Mouse (Mus musculus): Measurements from ENCODE around the gene Gm28308. TPM values are rescaled to one million over a fixed set of nuclear protein-coding genes. Genes with fewer than 3 reads are reported as not detected.

The Gm28308 gene
- polyA plus RNA-seq, 1 experiment, result 2.0 TPM

DNA sequence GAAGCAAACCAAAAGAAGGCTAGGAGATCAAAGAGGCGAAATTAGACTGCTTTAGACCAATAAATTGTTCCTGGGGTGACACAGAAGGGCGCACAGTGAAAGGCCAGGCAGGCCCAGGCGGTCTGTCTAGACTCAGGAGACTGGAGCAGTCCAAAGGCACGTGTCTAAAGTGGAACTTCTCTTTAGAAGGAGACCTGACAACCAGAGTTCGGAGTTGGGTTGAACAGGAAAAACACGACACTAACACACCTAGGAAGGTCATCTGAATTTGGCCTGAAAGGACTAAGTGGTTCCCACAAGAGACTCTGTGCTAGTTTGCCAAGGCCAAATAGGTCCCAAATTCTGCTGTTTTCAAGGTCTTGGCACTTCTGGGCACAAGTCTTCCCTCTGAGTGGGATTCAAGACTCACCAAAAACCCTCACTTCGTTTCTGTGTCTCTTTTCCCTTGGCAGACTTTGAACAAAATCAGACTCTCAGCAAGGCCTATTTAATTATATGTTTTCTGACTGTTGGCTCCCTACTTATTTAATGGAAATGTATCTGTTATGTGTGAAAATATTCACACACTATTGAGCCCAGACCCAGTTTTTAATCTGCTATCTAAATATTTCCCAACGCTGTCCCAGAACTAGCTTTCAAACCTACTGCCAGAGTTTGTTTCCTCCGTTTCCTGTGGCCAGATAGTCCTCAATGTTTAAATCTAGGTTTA is 6.2 kb upstream of the Gm28308 start:
- no peak for DNase-seq (ENCODE audit: low read depth)

DNA sequence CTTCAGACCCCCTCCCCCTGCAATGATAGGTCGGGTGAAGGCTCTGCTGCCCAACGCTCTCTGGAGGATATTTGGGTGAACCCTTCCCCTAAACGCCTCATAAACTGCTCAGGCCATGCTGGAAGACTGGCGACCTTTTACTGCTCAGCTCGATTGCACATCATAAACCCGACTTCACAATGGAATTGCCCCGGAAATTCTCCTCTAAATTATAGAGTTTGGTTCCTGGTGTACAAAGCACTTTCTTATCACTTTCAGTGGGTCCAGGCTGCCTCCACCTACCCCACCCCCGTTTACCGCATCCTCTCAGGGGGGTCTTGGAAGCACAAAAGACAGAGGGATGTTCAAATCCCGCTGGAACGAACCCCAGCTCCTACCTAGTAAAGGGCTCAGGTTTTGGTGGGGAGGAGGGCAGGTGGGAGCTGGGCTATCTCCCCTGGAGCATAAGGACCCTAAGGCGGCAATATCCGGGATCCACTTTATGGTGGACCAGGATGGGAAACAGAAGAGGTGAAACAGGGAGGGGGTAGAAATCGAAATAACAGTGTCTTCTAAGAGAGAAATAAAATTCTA is 5.6 kb upstream of the Gm28308 start:
- DNase-seq (ENCODE audit: low read depth), result no peak

DNA sequence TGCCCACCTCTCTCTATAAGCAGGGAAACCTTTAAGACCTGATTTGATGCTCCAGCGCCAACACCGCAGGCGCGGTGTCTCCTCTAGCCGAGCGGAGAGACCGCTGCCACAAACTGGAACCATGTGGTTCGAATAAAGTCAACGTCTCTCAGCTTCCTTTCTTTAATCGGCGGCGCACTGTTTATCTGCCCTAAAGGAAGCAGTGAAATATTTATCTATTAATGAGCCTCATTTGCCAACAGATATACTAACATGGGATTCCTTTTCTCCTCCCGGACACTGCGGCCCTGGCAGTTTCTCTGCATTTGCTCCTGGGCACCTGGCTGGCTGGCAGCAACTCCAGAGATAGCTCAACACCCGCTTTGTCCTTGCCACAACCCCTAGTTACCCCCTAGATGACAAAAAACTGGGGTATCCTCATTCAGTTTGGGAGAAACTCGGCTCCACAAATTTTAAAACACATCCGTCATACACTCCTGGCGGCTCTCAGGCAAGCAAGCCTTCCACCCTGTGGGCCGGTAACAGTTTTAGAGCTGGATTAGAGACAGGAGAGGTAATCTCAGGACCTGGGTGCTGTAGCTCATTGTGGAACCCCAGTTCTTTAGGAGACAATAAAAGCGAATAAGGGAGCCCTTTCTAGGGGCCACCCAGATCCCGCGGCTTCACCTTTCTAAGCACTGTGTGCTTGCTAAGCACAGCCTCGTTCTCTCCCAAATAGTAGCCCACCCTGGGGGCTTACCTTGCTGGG is 4.9 kb upstream of the Gm28308 start:
- DNase-seq (ENCODE audit: low read depth), result no peak

DNA sequence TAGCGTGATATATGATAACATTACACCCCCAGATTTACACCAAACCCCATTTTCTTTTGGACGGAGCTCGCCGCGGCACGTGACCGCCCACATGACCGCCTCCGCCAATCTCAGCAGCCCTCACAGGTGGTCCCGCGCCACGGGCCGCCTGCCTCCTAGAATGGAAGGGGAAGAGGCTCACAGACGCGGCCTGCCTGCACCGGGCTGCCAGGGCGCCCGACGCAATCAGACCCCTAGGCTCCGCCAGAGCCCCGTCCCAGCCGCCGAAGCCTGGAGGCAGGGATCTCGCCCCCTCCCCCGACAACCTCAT is 4.3 kb upstream of the Gm28308 start:
- DNase-seq (ENCODE audit: low read depth), result no peak

DNA sequence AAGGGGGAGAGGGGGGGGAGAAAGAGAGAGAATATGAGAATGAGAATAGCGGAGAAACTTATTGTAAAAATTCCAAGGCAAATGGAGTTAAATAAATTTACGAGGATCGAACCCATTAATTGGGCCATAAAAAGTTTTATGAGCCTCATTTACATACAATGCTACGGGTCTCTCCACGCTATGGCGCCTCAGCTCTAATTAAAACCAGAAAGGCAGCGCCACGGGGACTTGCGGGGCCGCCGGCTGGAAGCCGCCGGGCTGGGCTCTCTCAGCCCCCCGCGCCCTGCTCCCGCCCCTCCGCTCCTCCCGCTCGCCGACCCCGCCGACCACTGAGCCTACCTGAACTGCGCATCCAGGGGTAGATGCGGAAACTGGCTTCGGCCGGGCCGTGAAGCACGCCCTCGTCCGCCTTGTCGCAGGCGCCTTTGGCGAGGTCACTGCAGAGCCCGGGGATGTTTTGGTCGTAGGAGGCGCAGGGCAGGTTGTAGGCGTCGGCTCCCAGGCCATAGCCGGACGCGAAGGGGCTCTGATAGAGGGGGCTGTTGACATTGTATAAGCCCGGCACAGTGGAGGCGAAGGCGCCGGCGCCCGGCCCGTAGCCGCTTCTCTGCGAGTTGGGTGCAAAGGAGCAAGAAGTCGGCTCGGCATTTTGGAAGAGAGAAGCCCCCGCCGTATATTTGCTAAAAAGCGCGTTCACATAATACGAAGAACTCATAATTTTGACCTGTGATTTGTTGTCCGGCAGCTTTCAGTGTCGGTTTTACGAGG is 3.7 kb upstream of the Gm28308 start:
- DNase-seq (ENCODE audit: low read depth), result no peak

DNA sequence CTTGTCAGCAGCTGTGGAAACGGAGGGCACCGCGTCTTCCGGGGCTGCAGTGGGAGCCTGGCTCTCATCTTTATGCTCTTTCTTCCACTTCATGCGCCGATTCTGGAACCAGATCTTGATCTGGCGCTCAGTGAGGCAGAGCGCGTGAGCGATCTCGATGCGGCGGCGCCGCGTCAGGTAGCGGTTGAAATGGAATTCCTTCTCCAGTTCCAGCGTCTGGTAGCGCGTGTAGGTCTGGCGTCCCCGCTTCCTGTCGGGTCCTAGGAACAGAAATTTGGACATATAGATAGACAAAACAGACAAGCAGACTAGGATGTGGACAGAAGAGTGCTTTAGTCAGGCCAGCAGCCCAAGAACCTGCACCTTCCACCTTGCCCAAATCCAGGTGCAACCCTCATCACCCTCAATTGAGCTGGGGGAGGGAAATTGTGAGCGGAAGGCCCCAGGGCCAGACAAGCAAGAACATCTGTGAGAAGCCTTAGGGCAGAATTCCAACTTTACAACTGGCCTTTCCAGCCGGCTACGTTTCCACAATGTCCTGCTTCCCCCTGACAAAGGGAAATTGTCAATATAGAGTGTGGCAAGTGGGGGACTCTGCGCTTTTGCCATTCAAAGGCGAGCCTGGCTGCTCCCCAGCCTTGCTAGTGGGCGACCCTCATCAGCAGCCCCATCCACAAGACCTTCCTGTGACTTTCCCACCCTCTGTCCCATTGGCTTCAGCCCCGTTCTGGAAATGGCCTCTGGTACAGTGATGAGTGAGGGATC is 2.8 kb upstream of the Gm28308 start:
- DNase-seq (ENCODE audit: low read depth), result no peak

DNA sequence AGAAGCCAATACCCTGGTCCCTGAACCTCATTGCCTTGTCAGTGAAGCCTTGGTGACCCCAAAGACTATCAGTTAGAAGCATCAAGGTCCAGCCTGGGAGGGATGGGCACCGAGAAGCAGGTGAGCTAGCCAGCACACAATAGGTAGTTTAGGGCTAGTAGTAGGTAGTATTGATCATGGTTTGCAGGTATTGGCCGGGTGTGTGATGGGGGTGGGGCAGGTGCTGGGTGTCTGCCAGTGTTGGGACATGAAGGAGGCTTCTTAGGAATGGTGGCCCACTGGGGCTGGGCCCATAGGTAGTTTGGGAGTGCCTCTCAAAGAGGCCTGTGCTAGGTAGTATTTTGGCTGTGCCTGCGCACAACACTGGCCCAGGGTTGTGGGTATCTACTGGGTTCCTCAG is 1.9 kb upstream of the Gm28308 start:
- DNase-seq (ENCODE audit: low read depth), result no peak

DNA sequence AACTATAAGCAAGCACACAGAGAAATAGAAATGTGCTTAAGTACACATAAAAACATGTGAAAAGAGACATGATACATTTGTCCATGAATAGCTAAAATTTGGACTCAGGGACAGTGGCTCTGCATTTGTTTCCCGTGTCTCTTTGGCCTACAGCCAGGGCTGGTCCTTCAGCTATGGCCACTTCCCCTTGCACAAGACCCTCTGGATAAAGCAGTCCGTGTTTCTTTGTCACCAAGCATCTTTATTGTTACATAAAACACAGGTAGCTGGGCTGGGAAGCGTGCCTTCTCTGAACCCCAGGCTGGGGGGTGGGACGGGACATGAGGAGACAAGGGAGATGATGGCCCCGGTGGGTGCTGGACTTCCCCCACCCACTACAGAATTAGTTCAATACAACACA is 1.1 kb upstream of the Gm28308 start:
- no peak for DNase-seq (ENCODE audit: low read depth)

GRCm38 (mm10) chr6:52212556-52213118 is 502 bp downstream of the Gm28308 start:
- DNase-seq (ENCODE audit: low read depth), result no peak

DNA sequence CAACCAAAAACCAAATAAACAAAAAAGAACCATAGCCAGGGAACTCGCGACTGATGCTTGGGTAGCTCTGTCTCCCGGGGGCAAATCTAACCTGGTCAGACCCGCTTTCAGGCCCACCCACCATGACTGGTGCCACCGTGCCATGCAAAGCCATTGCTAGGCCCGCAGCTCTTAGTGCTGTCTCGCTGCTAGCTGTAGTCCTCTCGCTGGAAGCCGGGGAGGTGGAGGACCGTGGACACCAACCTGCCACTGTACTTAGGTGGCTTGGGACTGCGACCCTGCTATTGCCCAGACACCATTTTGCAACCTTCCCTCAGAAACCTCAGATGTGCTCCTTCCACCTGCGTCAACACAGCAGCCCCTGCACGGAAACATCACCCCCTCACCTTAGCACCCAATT is 1.2 kb downstream of the Gm28308 start:
- DNase-seq (ENCODE audit: low read depth), result no peak

GRCm38 (mm10) chr6:52211170-52211935 is 1.8 kb downstream of the Gm28308 start:
- DNase-seq (ENCODE audit: low read depth), result no peak

GRCm38 (mm10) chr6:52209685-52210046 is 3.5 kb downstream of the Gm28308 start:
- no peak for DNase-seq (ENCODE audit: low read depth)

GRCm38 (mm10) chr6:52208868-52209684 is 4.1 kb downstream of the Gm28308 start:
- no peak for DNase-seq (ENCODE audit: low read depth)

DNA sequence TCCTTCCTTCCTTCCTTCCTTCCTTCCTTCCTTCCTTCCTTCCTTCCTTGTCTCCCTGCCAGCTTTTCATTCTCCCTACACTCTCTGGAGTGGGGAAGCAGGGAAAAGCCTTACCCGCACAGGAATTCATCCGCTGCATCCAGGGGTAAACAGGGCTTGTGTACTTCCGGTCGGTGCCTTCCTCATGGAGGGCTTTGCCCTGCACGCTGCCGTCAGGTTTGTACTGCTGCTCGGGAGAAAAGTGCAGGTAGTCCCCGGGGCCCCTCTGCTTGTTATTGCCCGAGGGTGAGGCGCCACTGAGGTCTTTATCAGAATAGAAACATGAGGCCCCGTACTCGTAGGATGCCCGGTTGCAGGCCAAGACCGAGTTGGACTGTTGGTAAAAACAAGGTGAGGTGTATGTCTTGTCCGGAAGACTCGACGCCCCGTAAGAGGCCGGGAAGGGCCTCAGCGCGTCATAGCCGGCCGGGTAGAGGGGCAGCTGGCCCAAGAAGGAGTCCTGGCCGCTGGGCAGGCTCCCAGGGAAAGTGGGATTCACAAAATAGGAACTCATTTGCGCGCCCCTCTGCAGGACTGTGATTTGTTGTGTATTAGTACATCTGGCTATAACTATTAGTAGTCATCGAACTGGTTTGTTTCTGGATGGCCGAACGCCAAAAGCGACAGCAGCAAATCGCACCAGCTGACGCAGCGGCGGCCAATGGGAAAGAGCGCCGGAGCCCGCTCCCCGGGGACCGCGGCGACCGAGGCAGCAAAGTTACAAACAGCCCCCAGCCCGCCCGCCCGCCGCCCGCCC is 4.9 kb downstream of the Gm28308 start, which contains the start of gene Hoxa6:
Hoxa6 (minus strand) TSS at position 651 of the 796 bp plus-strand sequence.
- no peak for DNase-seq (ENCODE audit: low read depth)

DNA sequence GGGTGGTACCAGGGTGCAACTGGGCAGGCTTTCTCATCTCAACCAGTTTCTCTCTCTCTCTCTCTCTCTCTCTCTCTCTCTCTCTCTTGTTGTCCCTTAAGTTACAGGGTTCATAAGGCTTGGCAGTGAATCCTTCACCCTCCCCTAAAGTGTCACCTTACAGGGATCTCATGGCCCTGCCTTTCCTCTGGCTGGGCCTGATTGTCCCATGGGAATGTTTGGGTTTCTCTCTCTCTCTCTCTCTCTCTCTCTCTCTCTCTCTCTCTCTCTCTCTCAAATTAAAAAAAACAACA is 5.5 kb downstream of the Gm28308 start:
- DNase-seq (ENCODE audit: low read depth), result no peak

DNA sequence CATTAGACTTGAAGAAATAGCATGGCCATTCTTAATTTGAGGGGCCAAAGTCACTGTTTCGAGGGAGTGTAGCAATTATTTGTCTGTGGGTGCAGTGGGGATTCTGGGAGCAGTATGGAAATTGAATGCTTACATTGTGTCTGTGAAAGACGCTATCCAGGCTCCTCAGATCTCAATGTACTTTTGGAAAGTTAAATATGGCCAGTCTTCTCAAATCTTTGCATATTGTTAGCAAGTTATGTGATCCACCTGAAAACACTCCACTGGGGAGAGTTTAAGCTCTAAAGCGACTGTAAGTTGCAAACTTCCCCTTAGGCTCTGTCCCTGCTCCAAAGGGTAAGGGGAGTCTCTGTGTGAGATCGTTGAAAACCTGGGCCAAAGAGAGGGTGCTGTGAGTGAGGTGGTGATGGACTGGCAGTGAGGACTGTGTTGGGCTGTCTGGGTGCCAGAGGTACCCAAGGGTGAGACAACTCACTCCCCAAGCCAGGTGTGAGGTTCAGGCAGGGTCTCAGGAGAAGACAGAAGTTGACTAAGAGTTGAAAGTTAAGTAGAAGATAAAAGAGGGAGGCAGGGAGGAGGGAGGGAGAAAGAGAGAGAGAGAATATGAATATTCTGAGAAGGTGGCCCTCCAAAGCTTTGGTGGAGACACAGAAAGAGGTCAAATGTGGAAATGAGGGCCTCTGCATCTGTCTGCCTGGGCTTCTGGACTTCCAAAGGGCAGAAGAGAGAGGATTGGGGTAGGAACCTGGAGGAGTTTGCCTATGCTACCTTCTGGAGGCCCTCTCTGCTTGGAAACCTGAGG is 6.1 kb downstream of the Gm28308 start:
- no peak for DNase-seq (ENCODE audit: low read depth)

DNA sequence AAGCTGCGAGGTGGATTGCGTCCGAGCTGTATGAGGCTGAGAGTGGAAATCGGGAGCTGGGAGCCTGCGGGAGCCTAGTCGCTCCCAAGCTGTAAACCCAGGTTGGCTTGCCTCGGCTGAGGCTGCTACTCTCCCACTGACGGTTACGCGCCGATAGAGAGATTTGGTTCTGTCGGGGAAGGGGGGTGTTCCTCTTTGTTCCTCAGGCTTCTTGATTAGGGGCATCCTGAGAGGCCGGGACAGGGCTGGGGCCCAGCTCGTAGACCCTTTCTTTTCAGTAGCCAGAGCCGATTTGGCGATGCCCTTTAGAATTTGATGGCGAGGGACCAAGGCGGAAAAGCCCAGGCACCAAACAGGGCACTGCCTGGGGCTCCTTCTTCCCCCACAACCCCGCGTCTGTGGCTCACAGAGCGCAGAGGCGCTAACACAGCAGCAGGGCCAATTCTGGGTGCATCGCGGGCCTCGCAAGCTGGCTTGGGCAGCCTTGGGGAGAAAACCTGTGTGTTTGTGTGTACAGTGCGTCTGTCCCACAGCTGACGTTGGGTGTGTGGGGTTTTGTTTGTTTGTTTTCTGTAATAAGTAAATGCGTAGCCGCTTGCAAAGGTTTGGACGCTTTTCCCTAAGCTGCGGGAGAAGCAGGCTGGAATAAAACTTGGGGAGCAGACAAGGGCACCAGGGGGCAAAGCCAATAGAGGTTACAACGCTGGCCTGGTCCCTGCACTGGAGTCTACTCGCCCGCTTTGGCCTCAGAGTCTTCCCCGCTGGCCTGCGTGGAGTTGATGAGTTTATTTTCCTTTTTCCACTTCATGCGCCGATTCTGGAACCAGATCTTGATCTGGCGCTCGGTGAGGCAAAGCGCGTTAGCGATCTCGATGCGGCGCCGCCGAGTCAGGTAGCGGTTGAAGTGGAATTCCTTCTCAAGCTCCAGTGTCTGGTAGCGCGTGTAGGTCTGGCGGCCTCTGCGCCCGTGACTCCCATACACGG is 7.2 kb downstream of the Gm28308 start:
- DNase-seq (ENCODE audit: low read depth), result no peak
